Mouse (Mus musculus) spleen, postnatal 10 days (tissue): Measurements from ENCODE around the gene Ephx3.
"Not testable (repeated sequence)": the region's sequence is repeated elsewhere in the genome, so short reads cannot be mapped to it uniquely, and the experiment has no call there.

Experiments
- DNase-seq, 2 experiments: peaks; one replicate each; pipeline ENCODE4 v3.0.0; 2021 to 2022; ENCODE audit warnings: low spot score in 2 of 2

Gene Ephx3

DNA sequence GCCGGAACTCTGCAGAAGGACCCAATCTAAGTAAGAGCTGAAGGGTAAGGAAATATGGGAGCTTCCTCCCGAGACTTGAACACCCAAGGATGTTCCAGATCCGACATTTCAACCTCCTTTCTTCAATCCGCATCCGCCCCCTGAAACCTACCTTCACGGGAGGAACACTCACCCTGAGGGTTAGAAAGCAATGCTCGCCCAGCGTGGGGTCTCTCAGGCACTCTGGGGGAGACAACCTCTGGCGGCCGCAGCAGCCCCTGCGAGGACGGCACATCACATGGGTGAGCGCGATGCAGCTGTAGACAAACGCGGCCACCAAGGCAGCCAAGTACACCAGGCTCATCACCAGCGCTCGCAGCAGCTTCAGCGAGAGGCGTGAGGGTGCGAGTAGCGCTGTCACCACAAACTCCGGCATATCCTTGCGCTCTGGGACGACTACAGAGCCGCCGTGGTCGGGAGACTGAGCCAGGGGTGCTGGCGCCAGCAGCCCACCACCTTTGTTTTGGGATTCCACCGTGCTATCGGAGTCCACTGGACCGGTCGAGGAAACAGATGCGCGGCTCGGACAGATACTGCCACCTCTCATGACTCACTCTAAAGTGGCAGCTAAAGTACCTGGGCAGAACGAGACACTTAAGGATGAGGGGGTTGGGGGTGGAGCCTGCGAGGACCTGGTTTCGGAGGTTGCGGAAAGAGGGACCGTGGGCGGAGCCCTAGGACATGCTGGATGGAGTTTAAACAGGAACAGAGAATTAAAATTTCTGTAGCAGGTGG is at the start of gene Ephx3:
TSS of gene Ephx3 (minus strand) at position 687 of the 774 bp plus-strand sequence.
- no peak for DNase-seq

- no peak for DNase-seq
Observed at GRCm38 (mm10) chr17:32238589-32238988, 49.2 kb upstream of the Ephx3 start.

DNA sequence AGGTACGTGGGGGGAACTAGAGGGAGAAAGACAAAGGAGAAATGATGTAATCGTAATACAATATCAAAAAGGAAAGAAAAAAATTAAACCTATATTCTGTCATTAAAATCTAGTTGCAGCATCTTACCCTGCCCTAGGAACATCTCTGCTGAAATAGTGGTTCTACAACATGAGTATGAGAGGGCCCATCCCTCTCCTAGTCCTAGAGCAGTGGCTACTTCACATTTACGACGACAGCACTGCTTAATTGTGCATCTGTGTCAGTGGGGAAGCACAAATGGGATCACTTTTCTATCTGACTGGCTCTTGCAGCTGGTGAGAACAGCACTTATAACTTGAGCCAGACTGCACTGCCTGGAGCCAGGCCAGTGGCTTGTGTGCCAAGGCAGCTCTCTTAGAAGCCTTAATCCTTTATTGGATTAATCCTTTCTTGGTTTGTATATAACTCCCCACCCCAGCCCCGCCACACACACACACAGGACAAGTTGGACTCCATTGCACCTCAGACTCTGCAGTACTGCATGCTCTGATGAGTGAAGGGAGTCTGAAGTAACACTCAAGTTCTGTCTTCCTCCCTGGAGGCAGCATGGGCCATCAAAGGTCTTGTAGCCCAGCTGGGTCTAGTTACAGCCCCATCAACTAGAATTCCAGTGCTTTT is 46.3 kb upstream of the Ephx3 start:
- no peak for DNase-seq

GRCm38 (mm10) chr17:32233174-32233573 is 43.8 kb upstream of the Ephx3 start:
- no peak for DNase-seq

GRCm38 (mm10) chr17:32229256-32229655 is 39.9 kb upstream of the Ephx3 start:
- DNase-seq = no peak

DNA sequence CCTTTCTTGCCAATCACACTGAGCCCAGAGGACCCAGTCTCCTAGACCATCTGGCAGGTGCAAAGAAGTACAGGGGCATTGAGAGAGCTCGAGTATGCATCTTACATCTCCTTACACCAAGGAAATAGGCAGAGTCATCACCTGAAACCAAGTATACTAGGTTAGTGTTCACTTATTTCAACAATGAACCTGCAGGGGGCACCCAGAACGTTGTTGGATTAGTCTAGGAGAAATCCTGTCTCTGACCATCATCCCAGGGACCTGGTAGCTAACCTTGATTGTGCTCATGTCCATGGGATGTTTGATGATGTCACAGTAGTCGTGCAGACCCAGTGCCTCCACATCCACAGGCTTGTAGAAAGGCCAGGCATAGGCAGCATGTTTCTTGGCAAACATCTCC is 31.5 kb upstream of the Ephx3 start:
- no peak for DNase-seq

DNA sequence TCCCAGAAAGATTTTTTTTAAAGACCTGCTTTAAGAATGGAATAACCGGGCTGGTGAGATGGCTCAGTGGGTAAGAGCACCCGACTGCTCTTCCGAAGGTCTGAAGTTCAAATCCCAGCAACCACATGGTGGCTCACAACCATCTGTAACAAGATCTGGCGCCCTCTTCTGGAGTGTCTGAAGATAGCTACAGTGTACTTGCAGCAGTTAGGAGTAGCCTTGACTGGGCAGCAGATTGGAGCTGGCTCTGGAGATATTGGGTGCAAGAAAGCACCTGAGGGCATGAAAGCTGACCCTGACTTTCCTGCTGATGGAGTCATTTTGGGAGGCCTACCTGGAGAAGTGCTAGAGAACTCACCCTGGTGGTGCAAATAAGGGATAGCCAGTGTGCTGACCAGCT is 26.2 kb upstream of the Ephx3 start:
- DNase-seq = not testable (repeated sequence)

DNA sequence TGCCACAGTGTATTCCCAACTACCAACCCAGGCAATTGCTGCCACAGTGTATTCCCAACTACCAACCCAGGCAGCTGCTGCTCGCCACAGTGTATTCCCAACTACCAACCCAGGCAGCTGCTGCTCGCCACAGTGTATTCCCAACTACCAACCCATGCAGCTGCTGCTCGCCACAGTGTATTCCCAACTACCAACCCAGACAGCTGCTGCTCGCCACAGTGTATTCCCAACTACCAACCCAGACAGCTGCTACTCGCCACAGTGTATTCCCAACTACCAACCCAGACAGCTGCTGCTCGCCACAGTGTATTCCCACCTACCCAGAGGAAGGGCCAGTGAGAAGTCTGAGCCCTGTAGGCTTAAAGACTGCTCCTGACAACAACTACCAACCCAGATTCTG is 22.2 kb upstream of the Ephx3 start:
- DNase-seq = not testable (repeated sequence)

GRCm38 (mm10) chr17:32209752-32210151 is 20.4 kb upstream of the Ephx3 start:
- peak in 1 of 2 experiments; percentile 66 for DNase-seq

- DNase-seq = no peak
Observed at GRCm38 (mm10) chr17:32209144-32209543, 19.8 kb upstream of the Ephx3 start.

- no peak for DNase-seq
Observed at GRCm38 (mm10) chr17:32207586-32208245, 18.4 kb upstream of the Ephx3 start.

- DNase-seq = no peak
Observed at GRCm38 (mm10) chr17:32205345-32205744, 16.0 kb upstream of the Ephx3 start.

DNA sequence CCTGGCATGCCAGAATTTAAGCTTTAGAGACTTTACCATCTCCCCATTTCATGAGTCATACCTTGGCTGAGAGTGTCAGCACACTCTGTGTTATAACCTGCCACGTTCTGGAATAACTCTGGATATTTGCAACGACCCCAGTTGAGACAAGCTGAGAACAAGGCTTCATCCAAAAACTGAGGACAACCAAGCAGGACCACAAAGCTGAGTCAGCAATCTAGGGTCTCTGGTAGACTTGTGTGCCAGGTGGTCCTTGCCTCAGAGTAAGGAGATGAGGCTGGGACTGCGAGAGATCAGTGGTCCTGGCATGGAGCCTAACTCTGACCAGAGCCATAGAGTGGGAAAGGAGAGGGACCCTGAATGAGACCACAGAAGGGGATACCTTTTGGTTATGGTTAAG is 13.6 kb upstream of the Ephx3 start:
- no peak for DNase-seq

- DNase-seq = peak in 1 of 2 experiments; percentile 30
Observed at GRCm38 (mm10) chr17:32201086-32201485, 11.7 kb upstream of the Ephx3 start.

GRCm38 (mm10) chr17:32199796-32200195 is 10.4 kb upstream of the Ephx3 start:
- DNase-seq = no peak

GRCm38 (mm10) chr17:32197156-32197555 is 7.8 kb upstream of the Ephx3 start:
- DNase-seq = no peak

DNA sequence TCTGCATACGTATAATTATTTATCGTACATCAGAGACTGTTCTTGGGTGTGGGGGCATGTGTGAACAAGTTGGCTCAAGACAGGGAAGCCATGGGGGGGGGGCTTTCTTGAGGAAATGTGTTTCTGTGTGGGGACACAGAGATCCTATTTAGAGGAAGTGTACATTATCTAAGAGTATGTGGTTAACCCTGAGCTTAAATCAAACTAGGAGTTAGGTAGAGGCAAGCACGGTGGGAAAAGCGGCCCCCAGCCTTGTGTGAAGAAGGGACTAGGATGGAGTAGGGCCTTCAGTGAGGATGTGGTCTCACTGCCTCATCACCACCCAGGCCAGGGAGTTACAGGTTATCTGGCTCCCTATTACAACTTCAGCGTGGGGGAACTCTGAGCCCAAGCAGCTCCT is 6.4 kb upstream of the Ephx3 start:
- DNase-seq = no peak

DNA sequence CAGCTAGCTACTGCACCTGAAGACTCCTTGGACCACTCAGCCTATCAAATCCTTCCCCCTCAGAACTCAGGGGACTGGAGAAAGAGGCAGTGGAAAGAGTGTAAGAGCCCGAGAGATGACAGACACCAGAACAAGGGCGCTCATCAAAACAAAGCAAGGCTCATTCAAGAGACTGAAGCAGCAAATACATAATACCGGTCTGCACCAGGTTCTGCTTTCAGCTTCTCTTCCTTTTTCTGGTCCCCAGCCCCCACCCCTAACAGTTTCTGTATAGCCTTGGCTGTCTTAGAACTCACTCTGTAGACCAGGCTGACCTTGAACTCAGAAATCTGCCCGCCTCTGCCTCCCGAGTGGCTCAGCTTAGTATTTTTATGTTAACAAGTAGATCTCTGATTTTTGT is 3.7 kb upstream of the Ephx3 start:
- DNase-seq = no peak

- DNase-seq = no peak
Observed at GRCm38 (mm10) chr17:32189850-32190249, 501 bp upstream of the Ephx3 start.

GRCm38 (mm10) chr17:32183017-32183416 is 6.3 kb downstream of the Ephx3 start:
- no peak for DNase-seq

- no peak for DNase-seq
Observed at GRCm38 (mm10) chr17:32179621-32180491, 9.5 kb downstream of the Ephx3 start.

DNA sequence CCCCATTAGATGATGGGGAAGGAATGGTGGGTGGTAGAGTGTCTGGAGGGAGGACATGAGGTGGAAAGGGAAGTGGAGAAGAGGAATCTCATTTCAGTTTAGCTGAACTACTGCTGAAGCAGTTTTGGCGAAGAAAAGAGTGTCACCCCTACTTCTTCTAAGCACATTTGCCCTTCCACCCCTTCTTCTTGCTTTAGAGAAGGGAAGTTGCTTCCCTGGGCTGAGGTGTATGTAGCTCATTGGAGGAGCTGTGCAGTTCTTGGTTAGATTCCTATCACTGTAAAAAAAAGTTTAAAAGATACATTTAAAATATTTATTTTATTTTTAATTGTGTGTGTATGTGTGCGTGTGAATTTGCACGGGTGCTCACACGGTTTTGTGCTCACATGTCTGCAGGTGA is 12.4 kb downstream of the Ephx3 start:
- DNase-seq = no peak
